Mouse (Mus musculus): Measurements from ENCODE around the gene Ifi47.

DNA sequence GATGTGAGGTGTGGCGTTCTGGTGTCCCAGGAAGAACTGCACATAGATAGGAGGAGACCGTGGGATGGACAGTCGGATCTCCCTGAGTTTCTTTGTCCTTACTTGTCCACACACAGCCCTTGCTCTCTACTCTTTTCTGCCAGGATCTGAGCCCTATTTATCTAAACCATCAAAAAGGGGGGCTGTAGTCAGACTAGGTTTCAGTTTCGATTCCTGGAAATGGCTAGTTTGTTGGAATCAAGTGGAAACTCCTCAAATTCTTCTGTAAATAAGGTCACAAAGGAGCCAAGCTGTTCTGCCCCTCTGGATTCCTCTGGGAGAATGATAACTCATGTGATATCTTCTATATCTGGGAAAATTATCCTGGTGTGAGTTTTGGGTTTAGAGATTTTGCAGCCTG, 5.0 kb downstream of the Ifi47 start:
- no peak for TF ChIP-seq GATA1 (IDR thresholded peaks at IDR 0.05; ENCODE audit: low read length)
- TF ChIP-seq TAL1 (IDR thresholded peaks at IDR 0.05; ENCODE audit: low read length) = no peak
